Mouse (Mus musculus) retina, postnatal 1 day (tissue): Measurements from ENCODE around the gene Itga2.

Source experiments
- DNase-seq: peaks from one replicate; pipeline ENCODE4 v3.0.0-alpha.2; 2012

The Itga2 gene

DNA sequence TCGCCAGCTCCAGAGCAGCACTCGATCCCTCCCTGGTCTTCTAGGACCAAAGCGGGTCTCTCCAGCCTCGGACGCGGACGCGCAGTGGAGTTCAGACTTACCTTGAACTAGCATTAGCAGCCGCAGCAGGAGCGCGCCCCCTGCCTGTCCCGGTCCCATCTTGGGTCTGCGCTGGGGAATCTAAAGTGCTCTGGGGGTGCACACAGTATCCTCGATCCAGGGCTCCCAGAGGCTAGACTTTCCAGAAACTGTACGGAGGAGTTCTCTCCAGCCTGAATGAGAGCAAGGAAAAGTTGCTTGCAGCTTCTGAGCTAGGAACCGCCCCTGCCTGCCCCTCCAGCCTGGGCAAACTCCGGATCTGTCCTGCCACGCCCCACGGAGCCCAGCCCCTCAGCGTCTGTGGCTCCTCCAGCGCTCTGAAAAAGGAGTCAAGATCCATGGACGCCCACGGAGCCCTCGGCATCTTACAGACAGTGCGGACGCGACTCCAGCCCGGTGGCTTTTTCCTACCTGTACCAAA lies at the start of gene Itga2:
Gene Itga2 (minus strand): TSS at position 326 of the 520 bp plus-strand sequence.
- peak; percentile 65 for DNase-seq

DNA sequence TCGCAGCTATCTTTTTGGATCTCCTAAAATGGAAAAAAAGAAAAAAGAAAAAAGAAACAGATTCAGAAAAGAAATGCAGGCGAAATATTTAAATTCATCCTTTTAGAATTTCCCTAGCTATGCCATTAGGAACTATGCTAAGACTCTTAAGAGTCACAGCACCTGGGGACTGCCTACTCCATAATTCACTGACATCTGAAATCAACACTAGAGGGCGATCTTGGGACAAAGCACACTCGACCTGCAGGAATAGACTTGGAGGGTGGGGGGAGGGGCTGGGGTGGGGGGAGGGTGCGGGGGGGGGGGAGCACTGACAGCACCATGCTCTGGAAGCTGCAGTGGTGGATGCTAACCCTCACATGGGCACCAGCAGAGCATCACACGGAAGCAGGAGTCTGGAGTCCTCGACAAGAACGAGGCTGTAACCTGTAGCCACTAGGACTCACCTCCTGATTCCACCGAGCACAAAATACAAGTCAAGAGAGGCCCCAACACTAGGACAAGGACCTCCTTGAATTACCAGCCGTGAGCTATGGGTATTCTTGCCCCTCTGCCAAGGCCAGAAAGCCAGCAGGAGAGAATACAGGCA lies 49.0 kb upstream of the Itga2 start:
- DNase-seq = peak; percentile 64

DNA sequence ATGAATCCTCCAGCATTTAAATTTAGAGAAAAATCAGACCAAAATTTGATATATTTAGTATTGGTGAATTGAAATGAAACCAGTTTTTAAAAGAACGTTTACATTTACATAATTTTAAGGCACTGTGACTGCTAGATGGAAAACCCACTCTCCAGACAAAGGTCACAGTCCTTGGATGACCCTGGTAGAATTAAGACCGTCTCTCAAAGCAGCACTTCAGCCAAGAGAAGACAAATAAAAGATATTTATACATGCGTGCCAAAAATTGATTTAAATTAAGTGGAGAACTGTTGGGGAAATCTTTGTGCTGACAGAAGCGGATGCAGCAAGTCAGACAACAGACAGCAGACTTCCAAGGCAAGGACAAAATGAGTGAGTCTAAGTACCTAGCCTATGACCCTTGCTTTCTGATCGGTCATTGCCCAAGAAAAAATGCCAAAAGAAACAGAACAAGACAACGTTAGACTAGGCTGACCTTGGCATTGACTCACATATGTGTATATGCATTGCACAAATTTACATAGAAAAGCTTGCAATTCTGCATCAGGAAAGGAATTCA lies 42.7 kb upstream of the Itga2 start:
- DNase-seq = no peak

GRCm38 (mm10) chr13:114971905-114972304 lies 40.0 kb upstream of the Itga2 start:
- no peak for DNase-seq

GRCm38 (mm10) chr13:114964233-114964632 lies 32.3 kb upstream of the Itga2 start:
- peak; percentile 87 for DNase-seq

GRCm38 (mm10) chr13:114954516-114954915 lies 22.6 kb upstream of the Itga2 start:
- DNase-seq = no peak

GRCm38 (mm10) chr13:114933541-114933940 lies 1.6 kb upstream of the Itga2 start:
- no peak for DNase-seq

GRCm38 (mm10) chr13:114930996-114931649 lies 777 bp downstream of the Itga2 start:
- peak; percentile 44 for DNase-seq

GRCm38 (mm10) chr13:114924785-114925184 lies 7.1 kb downstream of the Itga2 start:
- DNase-seq = no peak

DNA sequence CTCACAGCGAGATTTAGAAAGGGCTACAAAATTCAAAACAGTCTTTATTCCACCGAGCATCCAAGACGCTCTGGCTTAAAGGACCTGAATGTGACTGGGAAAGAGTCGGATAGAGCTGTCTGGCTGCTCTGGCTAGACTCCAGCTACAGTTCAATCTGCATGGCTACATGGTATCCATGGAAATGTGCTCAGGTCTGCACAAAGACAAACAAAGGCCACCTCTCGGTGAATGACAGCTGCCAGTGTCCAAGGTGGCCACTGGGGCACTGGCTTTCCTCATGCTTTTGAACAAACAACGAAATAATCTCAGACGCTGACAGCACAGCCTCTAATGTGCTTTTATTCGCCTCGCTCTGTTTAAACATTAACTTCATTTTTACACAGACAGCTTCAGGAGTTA lies 8.6 kb downstream of the Itga2 start:
- peak; percentile 37 for DNase-seq

DNA sequence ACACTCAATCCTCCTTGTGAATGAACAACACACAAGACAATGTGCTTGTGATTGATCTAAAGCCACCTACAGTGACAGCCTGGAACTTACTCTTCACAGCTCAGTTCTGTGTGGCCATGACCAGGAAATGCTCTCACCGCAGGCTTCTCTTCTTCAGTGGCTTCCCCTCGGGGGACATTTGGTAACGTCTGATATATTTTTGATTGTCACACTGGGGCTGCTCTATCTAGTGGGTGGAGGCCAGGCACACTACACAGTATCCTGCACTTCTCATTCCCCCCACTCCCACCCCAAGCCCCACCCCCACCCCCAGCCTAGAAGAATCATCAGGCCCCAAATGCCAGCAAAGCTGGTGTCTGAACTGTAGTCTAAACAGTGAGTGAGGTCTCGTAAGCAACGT lies 16.1 kb downstream of the Itga2 start:
- no peak for DNase-seq

GRCm38 (mm10) chr13:114914963-114915362 lies 16.9 kb downstream of the Itga2 start:
- DNase-seq = no peak

DNA sequence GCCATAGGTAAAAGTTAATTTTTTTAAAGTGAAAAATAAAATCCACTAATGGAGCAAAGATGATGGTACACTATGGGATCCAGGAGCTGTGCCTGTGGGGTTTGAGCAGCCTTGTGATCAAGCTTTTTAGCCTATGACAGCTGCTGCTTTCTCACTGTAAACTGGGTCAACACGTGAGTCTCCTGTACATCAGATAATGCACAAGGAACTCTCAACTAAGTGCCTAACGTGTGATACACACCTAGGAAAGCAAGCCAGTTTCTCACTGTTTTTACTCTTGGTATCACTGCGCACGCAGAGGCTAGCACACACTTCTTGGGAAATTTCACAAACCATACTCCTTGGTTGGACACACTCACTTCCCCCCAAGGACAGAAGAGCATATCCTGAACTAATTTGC lies 17.3 kb downstream of the Itga2 start:
- DNase-seq = peak; percentile 28

GRCm38 (mm10) chr13:114910629-114911028 lies 21.3 kb downstream of the Itga2 start:
- no peak for DNase-seq

DNA sequence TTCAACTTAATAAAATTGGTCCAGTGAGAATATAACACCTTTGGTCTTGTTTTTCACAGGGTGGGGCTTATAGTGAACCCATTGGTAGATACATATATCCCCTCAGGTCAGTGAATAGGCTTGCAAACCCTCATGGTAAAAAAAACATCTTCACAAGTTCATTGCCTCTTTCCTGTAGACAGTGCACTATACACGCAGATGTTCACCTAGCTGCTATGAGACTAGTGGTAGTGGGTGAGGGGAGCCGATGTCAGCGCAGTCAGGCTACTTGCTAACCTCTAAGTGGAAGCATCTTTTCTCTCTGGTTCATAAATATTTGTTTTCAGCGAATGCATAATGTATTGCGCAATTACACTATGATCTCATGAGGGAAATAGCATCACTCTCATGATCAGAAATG lies 22.4 kb downstream of the Itga2 start:
- DNase-seq = no peak

DNA sequence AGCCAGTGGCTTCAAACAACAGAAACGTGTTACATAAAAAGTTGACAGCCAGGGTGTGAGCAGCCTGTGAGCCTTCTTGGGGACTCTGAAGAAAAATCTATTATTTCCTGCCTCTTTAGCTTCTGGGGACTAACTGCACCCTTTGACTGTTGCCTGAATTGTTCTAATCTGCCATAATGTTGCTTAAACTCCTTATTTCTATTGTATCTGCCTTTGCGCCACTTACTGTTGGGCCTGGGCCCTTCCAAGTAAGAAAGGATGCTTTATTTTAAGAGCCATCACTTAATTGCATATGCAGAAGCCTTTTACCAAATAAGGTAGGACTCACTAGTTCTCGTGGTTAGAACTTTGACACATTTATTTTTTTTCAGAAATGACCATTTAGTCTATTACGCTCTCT lies 24.0 kb downstream of the Itga2 start:
- DNase-seq = no peak

GRCm38 (mm10) chr13:114896751-114897386 lies 35.0 kb downstream of the Itga2 start:
- no peak for DNase-seq

DNA sequence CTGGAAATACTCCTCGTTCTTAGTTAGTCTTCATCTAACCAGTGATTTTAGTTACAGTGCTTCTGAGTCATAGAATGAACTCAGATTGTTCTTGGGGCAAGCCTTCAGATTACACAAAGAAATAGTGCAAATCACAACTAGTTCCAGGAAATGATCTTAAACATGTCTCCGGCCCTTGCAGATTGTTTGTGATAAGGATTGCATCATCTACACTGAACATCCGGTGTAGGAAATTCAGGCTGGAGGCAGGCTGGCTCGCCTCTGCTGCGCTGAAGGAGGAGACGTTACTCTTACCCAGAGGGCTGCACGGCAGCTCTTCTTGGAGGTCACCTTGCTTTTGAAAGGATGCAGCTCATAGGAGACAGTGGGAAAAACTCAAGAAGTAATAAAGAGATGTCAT lies 36.0 kb downstream of the Itga2 start:
- DNase-seq = no peak

- no peak for DNase-seq
These were observed 37.2 kb downstream of the Itga2 start for GRCm38 (mm10) chr13:114894718-114895117.

DNA sequence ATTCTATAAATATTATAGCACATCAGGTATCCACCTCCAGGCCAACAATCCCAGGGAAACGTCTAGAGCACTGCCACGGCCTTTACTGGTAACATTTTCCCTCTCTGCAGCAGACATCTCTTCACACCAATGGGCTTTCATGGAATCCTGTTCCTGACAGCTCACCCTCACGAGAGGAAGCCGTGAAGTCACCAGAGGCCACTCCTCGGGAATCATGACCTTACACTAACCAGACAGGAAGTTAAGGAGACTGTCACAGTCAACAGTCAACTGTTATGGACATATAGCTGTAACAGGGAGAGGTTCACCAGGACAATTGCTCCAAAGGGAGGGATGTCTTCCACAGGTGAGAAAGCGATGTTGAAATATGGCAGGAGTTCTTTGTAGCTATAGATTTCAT lies 40.2 kb downstream of the Itga2 start:
- no peak for DNase-seq

- no peak for DNase-seq
These were observed 44.2 kb downstream of the Itga2 start for GRCm38 (mm10) chr13:114887695-114888094.

- no peak for DNase-seq
These were observed 44.6 kb downstream of the Itga2 start for GRCm38 (mm10) chr13:114887293-114887692.

- no peak for DNase-seq
These were observed 46.7 kb downstream of the Itga2 start for GRCm38 (mm10) chr13:114885171-114885570.

- DNase-seq = no peak
These were observed 53.2 kb downstream of the Itga2 start for GRCm38 (mm10) chr13:114878667-114879066.
